Mouse (Mus musculus): Measurements from ENCODE around the gene Blmh.
"Not testable (repeated sequence)": the region's sequence is repeated elsewhere in the genome, so short reads cannot be mapped to it uniquely, and the experiment has no call there.

The Blmh gene

DNA sequence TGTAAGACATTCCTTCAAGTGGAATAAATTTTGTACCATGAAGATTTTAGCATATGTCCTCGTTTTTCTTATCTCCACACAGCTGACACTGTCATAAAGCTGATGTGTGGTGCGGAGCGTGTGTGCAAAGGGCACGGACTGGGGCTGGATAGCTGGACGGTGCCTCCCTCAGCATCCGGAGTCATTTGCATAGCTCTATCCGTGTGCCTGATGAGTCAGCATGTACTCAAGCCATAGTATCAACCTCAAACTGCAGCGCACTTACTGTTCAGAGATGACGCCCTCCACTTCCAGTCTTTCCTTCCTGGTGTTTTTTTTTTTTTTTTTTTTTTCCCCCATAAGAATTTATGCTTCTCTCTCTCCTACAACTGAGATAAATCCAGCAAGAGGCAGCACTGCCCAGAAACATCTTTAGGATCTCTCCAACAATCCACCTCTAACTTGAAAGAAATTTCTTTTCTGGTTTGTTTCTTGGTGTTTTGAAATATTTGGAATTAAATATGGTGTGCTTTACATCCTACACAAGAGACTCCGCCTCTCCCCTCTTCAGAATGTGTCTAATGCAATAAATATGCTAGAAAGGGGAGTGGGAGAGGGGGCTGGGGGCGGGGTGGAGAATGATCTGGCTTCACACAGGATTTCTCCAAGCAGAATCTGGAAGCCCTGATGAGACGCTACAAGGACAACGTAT, 7.9 kb upstream of the Blmh start:
- DNase-seq (ENCODE audit: low spot score), result peak; percentile 24

DNA sequence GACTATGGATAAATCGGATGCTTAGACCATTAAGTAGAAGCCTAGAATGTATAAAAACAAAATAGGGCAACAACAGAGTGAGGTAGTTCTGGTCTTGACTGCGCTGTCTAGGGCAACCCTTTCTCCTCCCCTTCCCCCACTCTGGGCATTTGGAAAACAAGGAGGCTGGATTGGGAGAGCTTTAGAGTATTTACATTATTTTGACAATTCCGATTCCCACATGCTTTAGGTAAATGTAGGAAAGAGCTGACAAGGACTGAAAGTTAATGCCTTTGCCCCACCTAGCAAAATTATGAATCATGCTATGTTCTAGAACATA, 7.4 kb upstream of the Blmh start:
- peak; percentile 33 for DNase-seq (ENCODE audit: low spot score)

DNA sequence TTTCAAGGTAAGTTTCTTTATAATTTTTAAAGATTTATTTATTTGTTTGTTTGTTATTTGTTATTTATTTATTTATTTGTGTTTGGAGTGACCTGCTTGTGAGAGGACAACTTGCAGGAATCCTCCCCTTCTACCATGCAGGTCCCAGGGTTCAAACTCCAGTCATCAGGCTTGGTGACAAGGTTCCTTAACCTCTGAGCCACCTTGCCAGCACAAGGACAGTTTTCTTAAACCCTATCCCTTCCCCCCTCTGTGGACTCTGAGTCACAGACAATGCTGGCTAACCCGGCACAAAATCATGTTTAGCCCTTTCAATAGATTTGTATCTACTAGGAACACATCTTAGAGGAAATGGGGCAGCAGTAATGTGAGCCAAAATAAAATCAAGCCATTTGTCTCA, 4.0 kb upstream of the Blmh start:
- no peak for DNase-seq (ENCODE audit: low spot score)

DNA sequence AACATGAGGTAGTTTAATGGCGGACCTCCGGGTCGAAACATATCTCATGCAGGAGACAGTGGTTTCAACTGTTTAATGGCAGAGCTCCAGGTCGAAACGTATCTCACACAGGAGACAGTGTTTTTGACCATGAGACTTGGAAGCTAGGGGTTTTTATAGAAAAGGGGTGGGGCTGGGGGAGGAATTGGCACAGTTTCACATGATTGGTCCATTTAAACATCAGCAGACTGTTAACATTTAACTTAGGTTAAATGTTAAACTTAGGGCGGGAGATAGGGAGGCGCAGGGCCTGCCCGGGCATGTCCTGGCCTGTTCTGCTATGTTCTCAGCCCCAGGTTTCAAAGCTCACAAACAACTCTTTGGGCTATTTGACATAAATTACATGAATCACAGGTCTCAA, 4.0 kb downstream of the Blmh start:
- not testable (repeated sequence) for DNase-seq (ENCODE audit: low spot score)

DNA sequence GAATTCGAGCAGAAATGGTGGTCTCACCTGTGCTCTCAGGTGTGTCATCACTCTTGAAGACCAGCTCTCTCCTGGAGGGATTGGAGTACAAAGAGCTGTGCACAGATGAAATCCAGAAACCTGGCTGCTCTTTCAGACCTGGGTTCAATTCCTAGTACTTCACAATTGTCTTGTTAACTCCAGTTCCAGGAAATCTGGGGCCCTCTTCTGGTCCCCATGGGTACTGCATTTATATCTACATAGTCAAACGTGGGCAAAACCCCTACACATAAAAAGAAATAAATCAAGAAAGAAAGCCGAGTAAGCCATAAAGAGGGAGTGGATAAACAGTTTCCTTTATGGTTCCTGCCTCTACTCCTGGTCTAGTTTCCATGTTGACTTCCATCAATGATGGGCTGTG, 8.6 kb downstream of the Blmh start:
- no peak for DNase-seq (ENCODE audit: low spot score)

DNA sequence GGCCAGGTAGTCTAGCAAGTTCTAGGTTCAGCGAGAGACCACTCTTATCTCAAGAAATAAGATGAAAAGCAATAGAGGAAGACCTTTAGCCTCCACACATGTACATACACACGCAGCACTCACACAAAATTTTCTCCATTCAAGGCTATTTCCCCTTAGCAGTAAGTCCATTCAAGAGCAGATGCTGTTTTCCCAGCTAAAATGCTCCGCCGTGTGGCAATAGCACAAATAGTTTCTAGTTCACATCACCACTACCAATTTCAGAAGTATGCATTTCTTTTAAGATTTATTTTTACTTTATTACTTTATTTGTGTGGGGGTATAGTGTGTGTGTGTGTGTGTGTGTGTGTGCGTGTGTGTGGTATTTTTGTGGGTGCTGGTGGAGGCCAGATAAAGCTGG, 12.0 kb downstream of the Blmh start:
- no peak for DNase-seq (ENCODE audit: low spot score)

DNA sequence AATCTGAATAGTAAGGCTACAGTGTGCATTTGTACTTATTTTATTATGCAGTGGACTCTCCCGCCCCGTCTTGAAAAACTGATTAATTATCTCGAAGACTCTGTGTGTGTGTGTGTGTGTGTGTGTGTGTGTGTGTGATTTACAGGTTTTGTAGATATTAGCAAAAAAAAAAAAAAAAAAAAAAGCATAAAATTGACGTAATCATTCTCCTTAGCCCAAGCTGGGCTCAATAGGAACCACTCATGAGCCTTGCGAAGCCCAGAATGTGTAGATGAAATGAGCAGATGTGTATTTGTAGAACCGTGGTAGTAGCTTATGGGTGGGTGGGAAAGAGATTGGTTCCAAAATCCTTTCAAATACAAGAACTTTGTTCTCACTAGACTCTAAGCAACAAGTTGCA, 20.2 kb downstream of the Blmh start:
- no peak for DNase-seq (ENCODE audit: low spot score)

DNA sequence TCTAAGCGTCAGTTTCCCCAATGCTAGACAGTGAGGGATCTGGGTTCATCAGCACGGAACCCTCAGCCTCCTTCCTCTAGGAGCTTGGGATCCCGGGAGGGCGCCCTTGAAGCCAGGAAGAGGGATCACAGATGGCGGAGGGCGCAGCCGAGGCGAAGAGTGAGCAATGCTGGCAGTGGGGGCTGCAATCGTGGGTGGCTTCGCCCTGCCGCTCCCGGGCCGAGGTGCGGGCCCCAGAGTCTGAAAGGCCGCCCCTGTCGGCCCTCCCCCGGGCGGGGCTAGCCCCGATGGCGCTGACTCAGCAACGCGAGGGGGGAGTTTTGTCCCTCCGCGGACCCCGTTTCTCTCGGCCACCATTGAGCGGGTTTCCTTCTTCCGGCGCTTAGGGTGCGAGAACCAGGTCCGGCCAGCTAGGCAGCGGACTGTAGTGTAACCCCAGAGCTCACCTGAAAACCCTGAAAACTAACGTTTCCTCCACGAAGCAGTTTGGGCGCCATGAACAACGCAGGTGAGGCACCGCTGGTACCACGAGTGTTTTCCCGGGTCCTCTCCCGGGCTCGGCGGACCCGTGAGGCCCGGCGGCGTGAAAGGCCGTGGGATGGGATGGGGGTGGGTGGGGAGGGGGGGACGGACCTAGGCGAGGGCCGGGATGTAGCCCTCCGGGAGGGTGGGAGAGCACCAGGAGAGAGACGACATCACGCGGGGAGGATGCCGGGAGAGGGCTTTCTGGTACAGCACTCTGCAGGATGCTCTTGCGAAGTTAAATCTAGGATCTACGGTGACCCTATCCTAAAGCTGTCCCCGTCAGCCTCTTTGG, 21.0 kb downstream of the Blmh start:
- DNase-seq (ENCODE audit: low spot score), result peak; percentile 94

DNA sequence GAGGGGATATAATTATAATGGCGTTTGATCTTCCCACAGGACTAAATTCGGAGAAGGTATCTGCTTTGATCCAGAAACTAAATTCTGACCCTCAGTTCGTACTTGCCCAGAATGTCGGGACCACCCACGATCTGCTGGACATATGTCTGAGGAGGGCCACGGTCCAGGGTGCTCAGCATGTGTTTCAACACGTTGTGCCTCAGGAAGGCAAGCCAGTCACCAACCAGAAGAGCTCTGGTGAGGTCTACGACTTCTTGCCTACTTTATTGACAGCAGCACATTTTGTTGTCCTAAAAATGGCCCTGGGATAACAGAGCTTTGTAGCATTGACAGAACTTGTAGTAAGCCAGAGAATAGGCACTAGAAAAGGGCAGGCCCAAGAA, 21.6 kb downstream of the Blmh start:
- no peak for DNase-seq (ENCODE audit: low spot score)

DNA sequence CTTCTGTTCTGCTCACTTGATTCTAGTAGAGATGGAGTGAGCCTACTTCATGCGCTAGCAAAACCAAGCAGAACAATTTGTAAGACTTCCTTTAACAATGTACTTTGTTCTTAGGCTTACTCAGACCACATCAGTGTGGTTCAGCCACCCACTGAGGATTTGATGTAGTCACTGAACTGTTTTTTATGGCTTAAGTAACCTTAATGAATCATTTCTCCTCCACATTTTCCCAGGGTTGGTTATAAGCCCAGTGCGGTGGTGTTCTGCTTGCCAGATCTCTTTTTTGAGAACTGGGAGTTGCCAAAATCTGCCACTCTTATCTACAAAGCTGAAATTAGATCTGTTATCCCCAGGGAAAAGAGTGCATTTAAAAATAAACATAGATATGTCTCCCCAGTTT, 28.9 kb downstream of the Blmh start:
- DNase-seq (ENCODE audit: low spot score), result no peak

DNA sequence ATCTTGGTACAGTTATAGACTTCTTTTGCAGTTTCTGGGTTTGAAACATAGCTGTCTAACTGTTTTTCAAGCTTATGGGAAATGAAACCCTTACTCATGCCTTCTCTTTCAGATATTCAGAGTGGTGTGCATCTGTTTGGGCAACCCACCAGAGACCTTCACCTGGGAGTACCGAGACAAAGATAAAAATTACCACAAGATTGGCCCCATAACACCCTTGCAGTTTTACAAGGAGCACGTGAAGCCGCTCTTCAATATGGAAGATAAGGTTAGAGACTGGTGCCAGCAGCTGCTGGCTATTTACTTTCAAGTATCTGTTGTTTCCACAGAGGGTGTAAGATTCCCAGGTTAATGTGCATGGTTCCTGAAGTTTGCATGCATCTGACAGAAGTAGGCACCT, 41.1 kb downstream of the Blmh start:
- no peak for DNase-seq (ENCODE audit: low spot score)

DNA sequence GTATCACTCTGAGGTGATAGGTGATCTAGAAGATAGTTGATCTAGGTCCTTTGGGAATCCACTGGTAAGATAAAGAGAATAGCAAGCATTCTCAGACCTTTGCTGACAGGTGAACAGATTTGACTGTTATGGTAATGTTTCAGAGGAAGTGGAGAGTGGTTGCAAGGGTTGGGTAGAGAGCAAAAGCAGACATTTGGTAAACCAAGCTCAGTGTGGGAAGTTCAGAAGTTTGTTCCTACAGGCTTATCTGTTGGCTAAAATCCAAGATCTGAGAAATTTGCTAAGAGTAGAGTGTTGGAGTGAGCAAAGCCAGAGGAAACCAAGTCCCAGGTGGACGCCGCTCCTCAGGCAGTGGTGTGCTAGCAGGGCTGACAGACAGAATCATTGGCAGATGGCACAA, 45.7 kb downstream of the Blmh start:
- DNase-seq (ENCODE audit: low spot score), result no peak

DNA sequence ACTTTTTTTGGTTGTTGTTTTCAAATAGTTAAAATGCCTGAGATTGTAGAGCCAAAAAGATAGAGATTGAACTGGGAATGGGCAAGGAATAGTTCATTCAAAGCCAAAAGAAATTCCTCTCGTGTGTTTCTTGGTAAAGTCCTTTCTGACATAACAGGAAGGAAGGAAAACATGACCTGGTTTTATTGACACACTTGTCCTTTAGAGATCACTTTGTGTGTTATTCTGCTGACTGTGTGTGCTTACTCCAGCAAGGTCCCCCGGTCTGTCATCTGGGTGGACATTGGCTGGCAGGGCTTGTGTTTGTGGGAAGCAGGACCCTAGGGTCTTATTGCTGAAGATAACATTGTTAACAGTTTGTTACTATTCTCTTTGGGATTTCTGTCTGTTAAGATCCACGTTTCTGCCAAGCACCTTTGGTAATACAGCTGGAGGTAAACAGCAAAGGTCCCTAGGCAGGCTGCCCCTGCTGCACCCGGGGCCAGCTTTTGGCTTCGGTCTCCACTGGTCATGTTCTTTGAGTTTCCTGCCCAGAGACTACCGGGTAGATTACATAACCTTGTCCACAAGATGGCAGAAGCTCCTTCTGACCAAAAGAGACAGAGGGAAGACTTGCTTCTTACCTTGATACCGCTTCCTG, 50.2 kb downstream of the Blmh start:
- no peak for DNase-seq (ENCODE audit: low spot score)

DNA sequence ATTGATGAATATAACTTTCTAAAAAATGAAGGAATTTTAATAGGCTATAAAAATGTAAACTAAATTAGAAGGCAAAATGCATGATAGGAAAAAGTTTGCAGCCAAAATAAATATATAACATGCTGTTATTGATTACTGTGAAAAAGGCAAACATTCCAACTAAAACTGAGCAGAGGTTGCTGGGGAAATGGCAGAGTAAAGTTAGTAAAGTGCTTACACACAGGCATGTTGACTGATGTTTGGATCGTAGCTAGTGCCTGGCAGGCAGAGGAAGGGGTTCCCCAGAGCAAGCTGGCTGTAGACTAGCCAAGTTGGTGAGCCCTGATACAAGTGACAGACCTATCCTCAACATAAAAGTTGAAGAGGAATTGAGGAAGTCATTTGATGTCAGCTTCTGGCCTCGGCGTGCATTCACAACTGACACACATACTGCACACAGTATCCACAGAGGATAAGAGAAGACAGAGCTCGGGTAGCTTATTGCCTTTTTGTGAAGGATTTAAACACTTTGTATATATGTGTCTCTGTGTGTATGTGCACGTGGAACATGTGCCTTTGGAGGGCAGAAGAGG, 57.0 kb downstream of the Blmh start:
- no peak for DNase-seq (ENCODE audit: low spot score)

DNA sequence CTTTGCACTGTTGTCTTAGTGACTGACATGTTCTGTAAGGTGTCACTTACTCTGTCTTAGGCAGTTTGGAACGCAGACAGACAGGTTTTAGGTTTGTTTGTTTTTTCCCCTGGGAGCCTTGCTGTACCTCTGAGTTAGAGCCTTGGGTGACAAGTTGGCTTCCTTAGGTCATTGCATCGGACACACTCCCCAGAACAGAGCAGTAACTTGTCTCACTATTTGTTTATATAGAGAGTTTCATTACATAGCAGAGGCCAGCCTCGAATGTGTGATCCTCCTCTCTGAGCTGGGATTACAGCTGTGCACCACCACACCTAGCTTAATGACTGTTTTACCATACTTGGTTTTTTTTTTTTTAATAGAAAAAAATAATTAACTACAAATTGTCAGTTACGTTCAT, 57.8 kb downstream of the Blmh start:
- no peak for DNase-seq (ENCODE audit: low spot score)

DNA sequence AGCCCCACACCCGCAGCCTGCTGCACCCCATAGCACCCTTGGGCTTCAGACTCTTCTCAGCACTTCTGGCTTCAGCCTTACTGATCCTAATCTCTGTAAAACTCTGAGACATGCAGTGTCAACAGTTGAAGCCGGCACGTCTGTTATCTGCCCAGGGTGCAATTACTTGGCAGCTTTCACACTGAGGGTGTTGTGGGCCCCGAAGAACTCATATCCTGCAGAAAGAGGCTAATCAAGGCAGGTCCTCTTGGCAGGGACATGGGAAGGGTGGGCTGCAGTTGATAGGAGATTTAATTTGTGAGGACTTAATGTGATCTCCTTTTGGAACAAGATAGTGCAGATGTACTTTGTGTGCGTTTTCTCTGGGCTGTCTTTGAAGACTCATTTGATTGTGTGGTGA, 59.0 kb downstream of the Blmh start:
- DNase-seq (ENCODE audit: low spot score), result no peak

DNA sequence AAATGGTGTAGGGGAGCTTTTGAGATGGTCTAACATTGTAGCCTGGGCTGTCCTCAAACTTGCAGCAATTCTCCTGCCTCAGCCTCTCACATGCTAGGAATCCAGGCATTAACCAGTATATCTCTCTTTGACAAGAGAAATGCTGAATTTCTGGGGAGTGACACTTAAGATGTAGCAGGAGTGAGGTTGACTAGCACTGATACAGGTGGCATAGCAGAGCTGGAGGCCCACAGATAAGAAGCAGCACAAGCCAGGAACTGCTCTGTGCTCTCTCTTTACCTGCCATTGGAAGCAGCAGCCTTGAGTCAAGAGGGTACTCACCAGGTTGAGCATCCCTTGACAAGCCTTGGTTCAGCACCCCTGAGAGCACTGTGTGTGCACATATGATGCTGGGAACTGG, 59.6 kb downstream of the Blmh start:
- DNase-seq (ENCODE audit: low spot score), result no peak

DNA sequence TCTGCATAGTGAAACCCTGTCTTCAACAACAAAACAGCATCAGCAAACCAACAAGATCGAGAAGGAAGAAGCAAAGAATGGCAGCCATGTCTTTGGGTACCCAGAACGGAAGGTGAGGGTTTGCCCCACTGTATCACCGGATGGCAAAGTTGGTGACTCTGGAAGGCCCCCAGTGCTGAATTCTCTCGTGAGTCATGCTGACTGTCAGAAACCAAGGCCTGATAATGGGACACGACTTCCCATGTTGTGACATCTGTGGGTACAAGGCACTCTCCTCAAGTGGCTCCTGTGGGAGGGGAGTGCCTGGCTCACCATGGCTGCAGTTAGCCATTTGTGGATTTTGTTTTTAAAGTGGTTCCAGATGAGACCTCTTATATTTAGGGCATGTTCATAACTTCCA, 66.2 kb downstream of the Blmh start:
- no peak for DNase-seq (ENCODE audit: low spot score)

DNA sequence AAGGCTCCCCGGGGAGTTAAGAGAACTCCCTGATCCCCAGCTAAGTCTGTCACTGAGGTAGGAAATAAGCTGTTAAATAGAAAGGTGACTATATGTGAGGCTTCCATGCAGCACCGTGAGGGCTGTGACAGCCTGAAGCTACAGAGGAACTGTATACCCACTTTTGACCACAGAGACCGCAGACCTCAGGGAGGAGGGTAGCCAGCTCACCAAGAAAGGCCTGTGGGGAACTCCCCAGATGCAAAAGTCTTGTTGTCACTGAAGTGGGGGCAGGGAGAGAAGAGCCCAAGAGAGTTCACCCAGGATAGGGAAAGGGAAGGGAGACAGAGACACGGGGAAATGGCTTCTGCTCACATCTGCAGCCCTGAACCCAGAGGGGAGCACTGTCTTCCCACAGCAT, 68.3 kb downstream of the Blmh start:
- DNase-seq (ENCODE audit: low spot score), result no peak

DNA sequence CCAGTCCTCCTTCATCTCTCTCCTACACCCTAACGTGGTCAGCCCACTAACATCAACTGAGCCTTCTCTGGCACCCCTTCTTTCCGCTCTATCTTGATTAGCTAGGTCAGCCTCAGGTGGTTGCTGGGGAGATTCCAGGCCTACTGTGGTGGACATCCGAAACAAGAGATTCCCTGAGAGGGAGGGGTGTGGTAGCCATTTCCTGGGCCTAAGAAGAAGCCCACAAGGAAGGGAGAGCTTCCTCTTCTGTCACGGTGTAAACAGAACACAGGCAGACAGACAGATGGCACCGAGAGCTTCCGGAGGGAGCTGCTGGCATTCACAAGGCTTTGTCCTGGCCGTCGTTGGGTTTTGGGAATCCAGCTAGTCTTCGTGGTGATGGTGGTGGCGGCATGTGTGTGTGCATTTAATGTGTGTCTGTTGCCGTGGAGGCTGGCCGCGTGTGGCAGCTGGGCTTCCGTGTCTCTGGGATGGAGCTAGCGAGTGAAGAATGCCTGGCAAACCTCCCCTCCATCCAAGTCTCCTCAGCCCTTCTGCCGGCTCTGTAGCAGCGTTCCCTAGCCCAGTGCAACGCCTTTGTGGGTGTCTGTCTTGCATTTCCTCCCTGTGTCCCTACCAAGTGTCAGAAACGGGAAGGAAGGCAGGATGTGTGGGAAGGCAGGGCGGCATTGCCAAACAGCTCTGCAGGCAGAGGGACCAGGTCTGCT, 71.5 kb downstream of the Blmh start:
- DNase-seq (ENCODE audit: low spot score), result no peak

DNA sequence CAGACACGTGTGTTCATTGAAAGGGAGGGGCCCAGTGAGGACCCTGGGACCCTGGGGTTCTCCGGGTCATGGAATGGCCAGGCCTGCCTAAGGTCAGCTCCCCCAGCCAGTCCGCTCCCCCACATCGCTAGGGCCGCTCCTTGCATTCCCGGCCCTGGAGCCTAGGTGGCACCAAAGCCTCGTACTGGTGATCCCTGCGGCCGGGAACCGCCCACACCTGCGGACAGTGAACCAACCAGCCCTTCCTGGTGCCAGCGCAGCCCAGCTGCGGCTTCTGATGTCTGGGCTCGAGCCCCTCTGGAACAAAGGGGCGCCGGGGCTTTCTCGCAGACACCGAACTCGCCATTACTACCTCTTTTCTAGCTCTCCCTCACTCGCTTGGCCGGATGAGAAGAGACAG, 72.7 kb downstream of the Blmh start:
- DNase-seq (ENCODE audit: low spot score), result peak; percentile 90

DNA sequence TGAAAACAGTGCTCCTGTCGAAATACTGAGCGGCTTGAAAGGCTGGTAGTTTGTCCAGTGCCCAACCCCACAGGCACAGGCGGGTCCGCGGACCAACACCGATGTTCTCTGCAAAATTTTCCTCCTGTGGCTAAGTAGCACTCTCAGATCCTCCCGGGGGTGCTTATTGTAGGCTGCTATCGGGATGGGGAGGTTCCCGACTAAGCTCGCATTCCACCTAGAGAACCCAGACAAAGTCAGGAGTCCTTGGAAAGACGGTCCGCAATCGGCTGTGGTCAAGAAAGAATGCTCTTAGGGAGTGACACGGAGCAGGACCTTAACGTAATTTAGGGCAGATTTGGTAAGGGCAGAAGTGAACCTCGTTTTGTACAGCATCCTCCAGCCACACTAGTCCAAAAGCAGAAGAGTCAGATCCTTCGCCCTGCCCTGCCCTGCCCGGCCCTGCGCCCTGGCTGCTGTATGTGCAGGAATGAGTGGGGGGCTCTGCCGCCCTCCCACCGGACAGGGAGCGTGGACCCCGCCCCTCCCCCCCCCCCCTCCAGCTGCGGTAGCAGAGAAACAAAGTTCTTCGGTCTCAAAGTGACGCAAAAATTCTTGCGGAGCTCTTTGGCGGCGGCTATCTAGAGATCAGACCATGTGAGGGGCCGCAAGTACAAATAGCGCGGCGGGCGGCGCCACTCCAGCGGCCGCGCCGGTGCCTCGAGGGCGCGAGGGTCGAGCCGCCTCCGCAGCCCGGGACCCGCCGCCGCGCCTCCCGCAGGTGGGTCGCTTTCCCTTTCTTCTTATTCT, 73.5 kb downstream of the Blmh start, which contains the start of gene Slc6a4:
Gene Slc6a4 (plus strand): TSS at position 688 of the 789 bp plus-strand sequence.
- DNase-seq (ENCODE audit: low spot score), result peak; percentile 53
